In the genomic region with DNA sequence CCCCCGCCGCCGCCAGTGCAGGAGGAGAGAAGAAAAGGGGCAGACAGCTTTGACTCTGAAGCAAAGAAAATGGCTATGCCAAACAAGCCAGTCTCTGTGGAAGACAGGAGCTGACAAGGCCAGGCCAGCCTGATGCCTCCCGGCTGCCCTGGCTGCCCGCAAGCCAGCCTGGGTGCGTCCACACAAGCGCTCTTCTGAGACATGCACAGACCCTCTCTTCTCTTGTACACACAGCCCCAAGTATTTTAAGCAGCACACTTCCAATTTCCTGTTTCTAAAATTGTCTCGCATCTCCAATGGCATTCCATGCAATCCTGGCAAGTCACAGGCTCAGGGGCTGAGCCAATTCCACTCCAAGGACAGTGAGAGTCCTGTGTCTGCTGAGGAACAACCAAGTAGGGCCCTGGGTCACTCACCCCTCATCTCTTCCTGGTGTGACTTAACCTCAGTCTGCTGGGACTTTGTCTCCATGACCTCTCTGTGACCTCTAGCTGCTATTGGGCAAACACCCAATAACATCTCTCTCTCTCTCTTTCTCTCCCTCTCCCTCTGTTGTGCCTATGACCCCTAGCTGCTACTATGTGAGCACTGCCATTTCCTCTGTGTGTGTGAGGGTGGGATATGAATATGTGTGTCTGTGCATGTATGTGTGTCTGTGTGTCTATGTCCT, we compare ENCODE assay signal across 9 mouse cellular contexts.
A peak's percentile ranks its signal among the peaks of the same experiment; 100 is the strongest.
DNase-seq lines count a peak whose midpoint lies in the region; ATAC-seq lines count a peak whose summit lies in the region.
"Had no signal": no experiment of that assay in that cellular context is flagged by ENCODE, and none has a peak within 500 bp of the region (broad histone marks: within the 10 kb centered on the region; RNA-seq: fewer than 3 reads in every experiment).

No protein-coding gene starts in this region.

- peak; percentile 54 to 56 for DNase-seq in cerebellum, postnatal 10 days
- no peak for DNase-seq in cerebellum, adult 18-20 months
- DNase-seq in embryo, embryonic 11 days = peak; percentile 74
- peak; percentile 51 to 67 for DNase-seq in lung, adult 18-20 months
- DNase-seq in retina, embryonic 14.5 days (ENCODE audit: low spot score) = peak; percentile 43
- DNase-seq in urinary bladder, postnatal 36 days (ENCODE audit: low spot score in 2 of 2) = no peak

- 0 out of 2 replicates have a peak, but pooled peaks cover 2% of the 10 kb centered on the region for H3K9me3 ChIP-seq in heart, embryonic 12.5 days (replicated peaks)
- peaks cover 6% of the 10 kb centered on the region; the same call in 1 of the 2 replicates for H3K9me3 ChIP-seq in kidney, embryonic 14.5 days (ENCODE audit: control insufficient read depth, low read length)

- H3K4me1 ChIP-seq in heart, embryonic 12.5 days (replicated peaks) = peaks cover 44% of the 10 kb centered on the region
- peaks cover 22% of the 10 kb centered on the region for H3K4me1 ChIP-seq in kidney, embryonic 14.5 days (ENCODE audit: control insufficient read depth, insufficient read depth, low read length)

- H3K27me3 ChIP-seq in heart, embryonic 12.5 days (replicated peaks) = no peaks in the 10 kb centered on the region
- no peaks in the 10 kb centered on the region for H3K27me3 ChIP-seq in kidney, embryonic 14.5 days (ENCODE audit: control insufficient read depth, insufficient read depth, low read length)
- H3K27me3 ChIP-seq: CH12.LX had no signal

- 21% methylated on average over 8 of the region's 8 CpGs for WGBS in heart, embryonic 12.5 days
- 23% methylated on average over 8 of the region's 8 CpGs for WGBS in kidney, embryonic 14.5 days

- peak overlapping the region; percentile 40 for H3K4me2 ChIP-seq in heart, embryonic 12.5 days
- H3K4me2 ChIP-seq in kidney, embryonic 14.5 days (replicated peaks; ENCODE audit: low read depth, low read length) = no peak overlapping the region

- H3K4me3 ChIP-seq in heart, embryonic 12.5 days = no peak overlapping the region
- no peak overlapping the region for H3K4me3 ChIP-seq in kidney, embryonic 14.5 days (ENCODE audit: low read length)

- peak overlapping the region; percentile 39; the same call in 1 of the 2 replicates for H3K9ac ChIP-seq in heart, embryonic 12.5 days
- H3K9ac ChIP-seq in kidney, embryonic 14.5 days (ENCODE audit: low read depth, low read length) = peak overlapping the region; percentile 40; the same call in 1 of the 2 replicates

- peak overlapping the region; percentile 92 for H3K27ac ChIP-seq in heart, embryonic 12.5 days (ENCODE audit: poor library complexity, severe bottlenecking)
- H3K27ac ChIP-seq in kidney, embryonic 14.5 days (ENCODE audit: low read depth, low read length) = peak overlapping the region; percentile 76

- no peaks in the 10 kb centered on the region for H3K36me3 ChIP-seq in heart, embryonic 12.5 days
- H3K36me3 ChIP-seq in kidney, embryonic 14.5 days (ENCODE audit: control insufficient read depth, insufficient read depth, low read length) = no peaks in the 10 kb centered on the region

- peak; percentile 74 for ATAC-seq in heart, embryonic 12.5 days (ENCODE audit: insufficient number of reproducible peaks, low FRiP score)
- ATAC-seq in kidney, embryonic 14.5 days (ENCODE audit: low FRiP score, low TSS enrichment) = peak; percentile 66

Comparison
In these comparisons a context has a peak if more than half of its experiments do, and no peak if none do; other contexts are left out.
1. DNase-seq: peak in cerebellum, postnatal 10 days (2 of 2), embryo, embryonic 11 days (single experiment), lung, adult 18-20 months (2 of 2) and retina, embryonic 14.5 days (single experiment); none in cerebellum, adult 18-20 months (0 of 2) and urinary bladder, postnatal 36 days (0 of 2).